ENCODE assay signal across 13 mouse cellular contexts in genomic region chr15:83277451-83277850, GRCm38 (mm10). TPM values are rescaled to one million over a fixed set of nuclear protein-coding genes. Genes with fewer than 3 reads are reported as not detected.
DNase-seq lines count a peak whose midpoint lies in the region; ATAC-seq and TF ChIP-seq lines count a peak whose summit lies in the region.
"Had no signal": no experiment of that assay in that cellular context is flagged by ENCODE, and none has a peak within 500 bp of the region (broad histone marks: within the 10 kb centered on the region; RNA-seq: fewer than 3 reads in every experiment).

No protein-coding gene starts in this region.

- no peak for TF ChIP-seq POLR2A in lung, adult 2 months (IDR thresholded peaks at IDR 0.05; ENCODE audit: borderline replicate concordance, extremely low read depth, low read depth, low read length)

- H3K27me3 ChIP-seq in kidney, embryonic 16.5 days (ENCODE audit: insufficient read depth, low read length), result no peaks in the 10 kb centered on the region
- no peaks in the 10 kb centered on the region for H3K27me3 ChIP-seq in stomach, postnatal 0 days (ENCODE audit: control insufficient read depth, insufficient read depth, low read length)
- peaks cover 3% of the 10 kb centered on the region; the same call in 1 of the 2 replicates for H3K27me3 ChIP-seq in forebrain, embryonic 12.5 days

- no peaks in the 10 kb centered on the region for H3K36me3 ChIP-seq in kidney, embryonic 16.5 days (ENCODE audit: insufficient read depth, low read length)
- H3K36me3 ChIP-seq in stomach, postnatal 0 days (ENCODE audit: control insufficient read depth, insufficient read depth, low read length), result no peaks in the 10 kb centered on the region
- no peaks in the 10 kb centered on the region for H3K36me3 ChIP-seq in forebrain, embryonic 12.5 days (replicated peaks)
- H3K36me3 ChIP-seq: forebrain, embryonic 10.5 days had no signal

- DNase-seq in kidney, postnatal 14 days, result no peak
- peak; percentile 67 for DNase-seq in cerebellum, adult 9-10 months
- peak; percentile 32 to 44 for DNase-seq in left cerebral cortex, postnatal 14 days (ENCODE audit: low spot score in 2 of 2)
- no peak for DNase-seq in stomach, postnatal 0 days (ENCODE audit: low spot score)
- DNase-seq in neural tube, embryonic 10.5 days (ENCODE audit: extremely low spot score, low spot score), result no peak
- no peak for DNase-seq in lung, adult 2 months
- DNase-seq: kidney, postnatal 36 days; thymus, postnatal 14 days had no signal

- H3K4me2 ChIP-seq in kidney, embryonic 16.5 days (replicated peaks; ENCODE audit: low read depth, low read length), result no peak overlapping the region
- no peak overlapping the region for H3K4me2 ChIP-seq in stomach, postnatal 0 days (replicated peaks; ENCODE audit: low read depth)
- no peak overlapping the region for H3K4me2 ChIP-seq in forebrain, embryonic 12.5 days

- intact Hi-C loops in left cerebral cortex, postnatal 14 days (cut with DNase I), result no loop called here

- TF ChIP-seq EP300 in stomach, postnatal 0 days (optimal IDR thresholded peaks at IDR 0.05), result no peak

- H3K9ac ChIP-seq in kidney, embryonic 16.5 days (replicated peaks; ENCODE audit: low read length), result no peak overlapping the region
- no peak overlapping the region for H3K9ac ChIP-seq in stomach, postnatal 0 days (ENCODE audit: low read length)
- no peak overlapping the region for H3K9ac ChIP-seq in forebrain, embryonic 12.5 days
- H3K9ac ChIP-seq: liver, embryonic 14.5 days had no signal

- ATAC-seq in kidney, embryonic 16.5 days (ENCODE audit: low FRiP score, low TSS enrichment), result 0 out of 2 replicates have a peak, but pooled peaks have one; percentile 49
- 0 out of 2 replicates have a peak, but pooled peaks have one; percentile 22 for ATAC-seq in stomach, postnatal 0 days (ENCODE audit: low FRiP score, low TSS enrichment)
- ATAC-seq in forebrain, embryonic 12.5 days (ENCODE audit: low FRiP score), result no peak

- no peaks in the 10 kb centered on the region for H3K9me3 ChIP-seq in kidney, embryonic 16.5 days (ENCODE audit: low read length)
- H3K9me3 ChIP-seq in stomach, postnatal 0 days (ENCODE audit: control insufficient read depth, low read length), result no peaks in the 10 kb centered on the region
- no peaks in the 10 kb centered on the region for H3K9me3 ChIP-seq in forebrain, embryonic 12.5 days
- H3K9me3 ChIP-seq: forebrain, embryonic 10.5 days had no signal

- 76% methylated on average over 4 of the region's 4 CpGs for WGBS in kidney, embryonic 16.5 days
- WGBS in stomach, postnatal 0 days, result 58% methylated on average over 4 of the region's 4 CpGs
- 91% methylated on average over 4 of the region's 4 CpGs for WGBS in forebrain, embryonic 12.5 days
- 93% methylated on average over 4 of the region's 4 CpGs for WGBS in lung, adult 2 months

- no peak overlapping the region for H3K4me3 ChIP-seq in kidney, embryonic 16.5 days (ENCODE audit: low read length)
- no peak overlapping the region for H3K4me3 ChIP-seq in stomach, postnatal 0 days (ENCODE audit: low read depth, low read length)
- H3K4me3 ChIP-seq in forebrain, embryonic 12.5 days (replicated peaks), result no peak overlapping the region
- no peak overlapping the region for H3K4me3 ChIP-seq in lung, adult 2 months (replicated peaks; ENCODE audit: extremely low read depth, low read depth, low read length)
- H3K4me3 ChIP-seq: forebrain, embryonic 10.5 days had no signal

- no peak for TF ChIP-seq CTCF in stomach, postnatal 0 days (IDR thresholded peaks at IDR 0.05; ENCODE audit: low read depth)
- TF ChIP-seq CTCF in lung, adult 2 months (IDR thresholded peaks at IDR 0.05; ENCODE audit: insufficient read depth, low read length), result no peak

- no peaks in the 10 kb centered on the region for H3K4me1 ChIP-seq in kidney, embryonic 16.5 days (ENCODE audit: insufficient read depth, low read length)
- no peaks in the 10 kb centered on the region for H3K4me1 ChIP-seq in stomach, postnatal 0 days (replicated peaks; ENCODE audit: control insufficient read depth, insufficient read depth)
- no peaks in the 10 kb centered on the region for H3K4me1 ChIP-seq in forebrain, embryonic 12.5 days
- no peaks in the 10 kb centered on the region for H3K4me1 ChIP-seq in lung, adult 2 months (ENCODE audit: control insufficient read depth, insufficient read depth, low read length)
- H3K4me1 ChIP-seq: forebrain, embryonic 10.5 days had no signal

- H3K27ac ChIP-seq in kidney, embryonic 16.5 days (ENCODE audit: low read length), result no peak overlapping the region
- no peak overlapping the region for H3K27ac ChIP-seq in stomach, postnatal 0 days (replicated peaks)
- no peak overlapping the region for H3K27ac ChIP-seq in forebrain, embryonic 12.5 days
- H3K27ac ChIP-seq: forebrain, embryonic 10.5 days; liver, embryonic 14.5 days had no signal

RNA-seq across cellular contexts. Expression of gene A4galt, which starts 25.9 kb away (rescaled TPM):
- polyA plus RNA-seq in kidney, embryonic 16.5 days (2015; fragmentation: Nextera tagmentation; extraction: Ambion mirVana), result 22.9 and 26.8 TPM in 2 replicates
- 1 to 10 TPM; 2.4 to 3.5 TPM for total RNA-seq in left cerebral cortex, postnatal 14 days (2021)
- polyA plus RNA-seq in stomach, postnatal 0 days (2015; fragmentation: Nextera tagmentation; extraction: Ambion mirVana), result 23.0 and 24.4 TPM in 2 replicates
- polyA plus RNA-seq in forebrain, embryonic 12.5 days (2016; fragmentation: Nextera tagmentation; extraction: Ambion mirVana), result 1.3 and 1.4 TPM in 2 replicates
- 42.6 and 74.6 TPM in 2 replicates for polyA plus RNA-seq in lung, adult 2 months (2012; rRNA removed)
- total RNA-seq: MEL had no signal

Comparison
In these comparisons a context has a peak if more than half of its experiments do, and no peak if none do; other contexts are left out.
1. DNase-seq: peak in cerebellum, adult 9-10 months (single experiment) and left cerebral cortex, postnatal 14 days (2 of 2); none in kidney, postnatal 14 days (single experiment), stomach, postnatal 0 days (single experiment), neural tube, embryonic 10.5 days (single experiment) and lung, adult 2 months (single experiment).